Mouse (Mus musculus): ENCODE data around the gene Fos. TPM values are rescaled to one million over a fixed set of nuclear protein-coding genes. Genes with fewer than 3 reads are reported as not detected.

Fos gene
- polyA plus RNA-seq, 1 experiment from 2014 or later: 23.2 TPM

DNA sequence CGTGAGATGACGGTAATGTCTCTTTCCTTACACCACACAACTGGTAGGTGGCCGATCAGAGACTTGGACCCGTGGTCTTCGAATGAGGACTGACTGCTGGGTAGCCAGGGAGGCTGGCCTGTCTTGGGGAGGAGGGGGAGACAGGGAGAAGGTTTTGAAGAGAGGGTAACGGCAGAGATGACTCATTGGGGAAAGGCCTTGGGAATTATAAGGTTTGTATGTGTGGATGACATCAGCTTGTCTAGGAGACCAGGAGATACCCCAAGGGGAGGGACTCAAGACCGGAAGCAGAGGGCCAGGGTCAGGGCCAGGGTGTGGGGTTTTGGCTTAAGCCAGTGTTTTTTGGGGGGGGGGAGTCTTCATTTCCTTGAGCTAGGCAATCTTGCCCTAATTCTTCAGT lies 22.6 kb downstream of the Fos start:
- Histone ChIP-seq H3K4me1 (replicated peaks; ENCODE audit: control insufficient read depth, insufficient read depth) (0 out of 2 replicates have a peak, but pooled peaks cover 2% of the 10 kb centered on the region), H3K4me3 (ENCODE audit: low read depth, low read length) (no peak overlapping the region), H3K9me3 (ENCODE audit: control insufficient read depth, low read length) (no peaks in the 10 kb centered on the region), H3K27ac (replicated peaks) (no peak overlapping the region), H3K36me3 (ENCODE audit: control insufficient read depth, insufficient read depth, low read length) (no peaks in the 10 kb centered on the region), H3K27me3 (ENCODE audit: control insufficient read depth, insufficient read depth, low read length) (no peaks in the 10 kb centered on the region), H3K4me2 (replicated peaks; ENCODE audit: low read depth) (no peak overlapping the region), H3K9ac (ENCODE audit: low read length) (no peak overlapping the region)
- DNase-seq (ENCODE audit: low spot score) (no peak), ATAC-seq (ENCODE audit: low FRiP score, low TSS enrichment) (no peak)
- 69% methylated on average over 7 of the region's 7 CpGs for WGBS
- TF ChIP-seq CTCF (IDR thresholded peaks at IDR 0.05; ENCODE audit: low read depth) (no peak), EP300 (optimal IDR thresholded peaks at IDR 0.05) (no peak)

GRCm38 (mm10) chr12:85496755-85497154 lies 23.1 kb downstream of the Fos start:
- peak; percentile 85 for TF ChIP-seq CTCF (IDR thresholded peaks at IDR 0.05; ENCODE audit: low read depth)
- TF ChIP-seq EP300 (optimal IDR thresholded peaks at IDR 0.05): no peak
- H3K36me3 ChIP-seq (ENCODE audit: control insufficient read depth, insufficient read depth, low read length): no peaks in the 10 kb centered on the region
- H3K27ac ChIP-seq (replicated peaks): no peak overlapping the region
- no peaks in the 10 kb centered on the region for H3K9me3 ChIP-seq (ENCODE audit: control insufficient read depth, low read length)
- H3K4me1 ChIP-seq (replicated peaks; ENCODE audit: control insufficient read depth, insufficient read depth): 0 out of 2 replicates have a peak, but pooled peaks cover 2% of the 10 kb centered on the region
- H3K9ac ChIP-seq (ENCODE audit: low read length): no peak overlapping the region
- no peaks in the 10 kb centered on the region for H3K27me3 ChIP-seq (ENCODE audit: control insufficient read depth, insufficient read depth, low read length)
- WGBS: 23% methylated on average over 7 of the region's 7 CpGs
- peak; percentile 78 for DNase-seq (ENCODE audit: low spot score)
- H3K4me3 ChIP-seq (ENCODE audit: low read depth, low read length): no peak overlapping the region
- peak; percentile 29; the same call in 1 of the 2 replicates for ATAC-seq (ENCODE audit: low FRiP score, low TSS enrichment)
- H3K4me2 ChIP-seq (replicated peaks; ENCODE audit: low read depth): no peak overlapping the region

DNA sequence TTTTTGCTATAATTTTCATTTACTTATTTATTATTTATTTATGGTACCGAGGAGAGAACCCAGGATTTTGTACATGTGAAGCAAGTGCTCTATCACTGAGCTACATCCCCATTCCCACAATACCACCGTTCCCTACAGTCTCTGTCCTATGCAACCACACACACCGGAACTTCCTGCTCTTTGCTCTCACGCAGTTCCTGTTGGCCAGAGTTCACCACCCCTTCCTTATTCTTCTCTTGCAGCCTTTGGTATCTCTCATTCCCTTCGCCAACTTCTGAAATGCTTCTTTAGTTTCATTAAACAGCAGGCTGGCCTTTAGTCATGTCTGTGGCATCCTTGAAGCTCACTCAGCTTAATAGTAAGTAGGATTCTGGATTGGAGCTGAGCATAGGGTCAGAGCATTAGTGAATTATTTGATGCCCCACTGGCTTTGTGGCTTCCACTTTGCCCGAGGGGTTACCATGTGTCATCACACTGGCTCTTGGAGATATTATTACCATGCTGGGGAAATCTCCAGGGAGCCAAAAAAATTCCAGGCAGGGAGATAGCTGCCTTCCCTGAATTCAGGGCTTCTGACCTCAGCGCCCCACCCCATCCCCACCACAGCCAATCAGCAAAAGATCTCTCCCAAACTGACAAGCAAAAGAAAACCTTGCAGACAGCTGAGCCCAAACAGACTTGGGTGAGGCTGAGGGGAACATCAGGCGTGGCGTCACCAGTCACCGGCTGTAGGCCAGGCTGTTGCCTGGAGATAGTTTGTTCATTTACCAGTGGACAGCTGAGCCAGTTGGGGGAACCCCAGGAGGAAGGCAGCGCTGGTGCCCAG lies 23.8 kb downstream of the Fos start:
- Histone ChIP-seq H3K4me3 (ENCODE audit: low read depth, low read length) (no peak overlapping the region), H3K4me1 (replicated peaks; ENCODE audit: control insufficient read depth, insufficient read depth) (0 out of 2 replicates have a peak, but pooled peaks cover 2% of the 10 kb centered on the region), H3K4me2 (replicated peaks; ENCODE audit: low read depth) (no peak overlapping the region), H3K27me3 (ENCODE audit: control insufficient read depth, insufficient read depth, low read length) (no peaks in the 10 kb centered on the region), H3K9me3 (ENCODE audit: control insufficient read depth, low read length) (no peaks in the 10 kb centered on the region), H3K36me3 (ENCODE audit: control insufficient read depth, insufficient read depth, low read length) (no peaks in the 10 kb centered on the region), H3K27ac (replicated peaks) (0 out of 2 replicates have a peak overlapping the region, but pooled peaks have one; percentile 30), H3K9ac (ENCODE audit: low read length) (0 out of 2 replicates have a peak overlapping the region, but pooled peaks have one; percentile 8)
- ATAC-seq (ENCODE audit: low FRiP score, low TSS enrichment) (peak; percentile 37; the same call in 1 of the 2 replicates), DNase-seq (ENCODE audit: low spot score) (peak; percentile 41)
- 54% methylated on average over 11 of the region's 11 CpGs for WGBS
- no peak for TF ChIP-seq EP300 (optimal IDR thresholded peaks at IDR 0.05)
- TF ChIP-seq CTCF (IDR thresholded peaks at IDR 0.05; ENCODE audit: low read depth): no peak

- Histone ChIP-seq H3K36me3 (ENCODE audit: control insufficient read depth, insufficient read depth, low read length) (no peaks in the 10 kb centered on the region), H3K4me3 (ENCODE audit: low read depth, low read length) (no peak overlapping the region), H3K4me2 (replicated peaks; ENCODE audit: low read depth) (no peak overlapping the region), H3K27me3 (ENCODE audit: control insufficient read depth, insufficient read depth, low read length) (no peaks in the 10 kb centered on the region), H3K27ac (replicated peaks) (no peak overlapping the region), H3K9ac (ENCODE audit: low read length) (no peak overlapping the region), H3K4me1 (replicated peaks; ENCODE audit: control insufficient read depth, insufficient read depth) (0 out of 2 replicates have a peak, but pooled peaks cover 2% of the 10 kb centered on the region), H3K9me3 (ENCODE audit: control insufficient read depth, low read length) (no peaks in the 10 kb centered on the region)
- 69% methylated on average over 8 of the region's 8 CpGs for WGBS
- no peak for TF ChIP-seq CTCF (IDR thresholded peaks at IDR 0.05; ENCODE audit: low read depth)
- no peak for TF ChIP-seq EP300 (optimal IDR thresholded peaks at IDR 0.05)
- DNase-seq (ENCODE audit: low spot score): no peak
- ATAC-seq (ENCODE audit: low FRiP score, low TSS enrichment): no peak
Measured at GRCm38 (mm10) chr12:85499001-85499400, 25.3 kb downstream of the Fos start.

DNA sequence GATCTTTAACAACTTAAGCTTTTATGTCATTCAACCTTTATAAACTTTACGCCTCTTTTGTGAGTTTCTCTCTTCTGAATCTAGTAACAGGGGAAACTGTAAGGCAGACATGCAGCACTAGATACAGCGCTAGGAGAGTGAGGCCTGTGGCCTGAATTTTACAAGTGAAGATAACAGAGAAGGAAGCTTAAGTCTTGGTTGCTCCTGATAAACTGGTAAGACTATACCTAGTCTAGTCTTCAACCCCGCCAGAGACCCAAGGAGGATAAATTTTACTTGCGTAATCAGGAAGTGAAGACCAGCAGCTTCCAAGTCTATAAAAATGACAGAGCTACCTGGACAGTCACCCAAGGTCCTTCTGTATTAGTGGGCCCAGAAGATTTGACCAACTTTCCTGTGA lies 29.0 kb downstream of the Fos start:
- H3K4me1 ChIP-seq (replicated peaks; ENCODE audit: control insufficient read depth, insufficient read depth): 0 out of 2 replicates have a peak, but pooled peaks cover 2% of the 10 kb centered on the region
- 94% methylated on average over 4 of the region's 4 CpGs for WGBS
- ATAC-seq (ENCODE audit: low FRiP score, low TSS enrichment) (no peak), DNase-seq (ENCODE audit: low spot score) (no peak)
- H3K4me2 ChIP-seq (replicated peaks; ENCODE audit: low read depth): no peak overlapping the region
- no peak overlapping the region for H3K9ac ChIP-seq (ENCODE audit: low read length)
- no peaks in the 10 kb centered on the region for H3K36me3 ChIP-seq (ENCODE audit: control insufficient read depth, insufficient read depth, low read length)
- TF ChIP-seq CTCF (IDR thresholded peaks at IDR 0.05; ENCODE audit: low read depth): no peak
- no peak for TF ChIP-seq EP300 (optimal IDR thresholded peaks at IDR 0.05)
- H3K27ac ChIP-seq (replicated peaks): no peak overlapping the region
- H3K27me3 ChIP-seq (ENCODE audit: control insufficient read depth, insufficient read depth, low read length): no peaks in the 10 kb centered on the region
- H3K9me3 ChIP-seq (ENCODE audit: control insufficient read depth, low read length): no peaks in the 10 kb centered on the region
- no peak overlapping the region for H3K4me3 ChIP-seq (ENCODE audit: low read depth, low read length)

DNA sequence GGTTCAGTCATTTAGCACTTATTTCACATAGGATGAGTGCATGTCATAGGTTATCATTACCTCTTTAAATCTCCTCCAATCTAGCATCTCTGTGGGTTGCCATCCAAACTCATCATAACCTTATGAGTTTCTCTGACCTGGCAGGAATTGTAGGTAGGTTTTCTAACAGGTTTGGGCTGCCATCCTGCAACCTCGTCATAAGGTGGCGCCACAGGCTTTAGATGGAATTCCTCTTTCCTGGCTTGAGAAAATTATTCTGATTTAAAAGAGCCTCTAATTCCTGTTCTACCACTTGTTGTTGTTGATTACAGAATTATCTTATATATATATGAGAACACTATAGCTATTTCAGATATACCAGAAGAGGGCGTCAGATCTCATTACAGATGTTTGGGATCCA lies 34.5 kb downstream of the Fos start:
- Histone ChIP-seq H3K9me3 (ENCODE audit: control insufficient read depth, low read length) (no peaks in the 10 kb centered on the region), H3K4me2 (replicated peaks; ENCODE audit: low read depth) (no peak overlapping the region), H3K27me3 (ENCODE audit: control insufficient read depth, insufficient read depth, low read length) (no peaks in the 10 kb centered on the region), H3K36me3 (ENCODE audit: control insufficient read depth, insufficient read depth, low read length) (no peaks in the 10 kb centered on the region), H3K4me3 (ENCODE audit: low read depth, low read length) (no peak overlapping the region), H3K9ac (ENCODE audit: low read length) (no peak overlapping the region), H3K27ac (replicated peaks) (no peak overlapping the region), H3K4me1 (replicated peaks; ENCODE audit: control insufficient read depth, insufficient read depth) (no peaks in the 10 kb centered on the region)
- WGBS: 18% methylated on average over 3 of the region's 3 CpGs
- TF ChIP-seq CTCF (IDR thresholded peaks at IDR 0.05; ENCODE audit: low read depth) (peak; percentile 81), EP300 (optimal IDR thresholded peaks at IDR 0.05) (no peak)
- DNase-seq (ENCODE audit: low spot score): no peak
- ATAC-seq (ENCODE audit: low FRiP score, low TSS enrichment): no peak
